Mouse (Mus musculus): ENCODE data around the gene Zdhhc17.

The Zdhhc17 gene

GRCm38 (mm10) chr10:110919531-110920343, 90.2 kb downstream of the Zdhhc17 start, which contains the start of gene Csrp2:
Gene Csrp2, plus strand, starts transcription at chr10:110919789.
- peak; percentile 92 to 96 for DNase-seq

GRCm38 (mm10) chr10:110918414-110919391, 91.2 kb downstream of the Zdhhc17 start:
- DNase-seq: peak; percentile 34 to 52

- no peak for DNase-seq
Measured at GRCm38 (mm10) chr10:110917521-110917920, 92.4 kb downstream of the Zdhhc17 start.

GRCm38 (mm10) chr10:110916666-110917344, 93.1 kb downstream of the Zdhhc17 start:
- DNase-seq: no peak

- DNase-seq: no peak
Measured at GRCm38 (mm10) chr10:110903862-110904261, 106.1 kb downstream of the Zdhhc17 start.

- no peak for DNase-seq
Measured at GRCm38 (mm10) chr10:110899744-110900501, 110.0 kb downstream of the Zdhhc17 start.

All from kidney, postnatal 4 days (tissue).